Mouse (Mus musculus): Measurements from ENCODE around the gene Angptl3.

DNA sequence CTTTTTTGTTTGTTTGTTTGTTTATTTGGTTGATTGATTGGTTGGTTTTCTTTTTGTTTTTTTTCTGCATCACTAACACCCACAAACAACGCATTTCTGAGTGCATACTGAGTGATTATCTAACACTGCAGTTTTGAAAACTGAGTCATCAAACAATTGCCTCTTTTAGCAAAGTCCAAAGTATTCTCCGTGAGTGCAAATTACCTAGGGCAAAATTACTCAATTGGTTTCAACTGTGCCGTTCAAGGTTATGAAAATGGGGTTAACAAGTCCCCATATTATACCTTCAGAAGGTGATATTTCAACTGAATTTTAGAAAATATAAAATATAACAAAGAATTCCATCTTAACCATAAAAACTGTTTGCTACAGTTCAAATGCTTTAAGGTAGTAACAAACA lies 15.7 kb downstream of the Angptl3 start:
- TF ChIP-seq CTCF (IDR thresholded peaks at IDR 0.05; ENCODE audit: borderline replicate concordance, insufficient read depth, low read length) (no peak), POLR2A (IDR thresholded peaks at IDR 0.05; ENCODE audit: low read depth, low read length) (no peak)

Data from embryonic fibroblast, embryonic 13.5 days (primary cell).